Mouse (Mus musculus): Measurements from ENCODE around the gene Kctd11. TPM values are rescaled to one million over a fixed set of nuclear protein-coding genes. Genes with fewer than 3 reads are reported as not detected.
"Not testable (repeated sequence)": the region's sequence is repeated elsewhere in the genome, so short reads cannot be mapped to it uniquely, and the experiment has no call there.

Gene Kctd11
- 3.8 and 6.4 TPM in 2 replicates for polyA plus RNA-seq (2014; fragmentation: Nextera tagmentation; extraction: Ambion mirVana)

GRCm38 (mm10) chr11:69880853-69881603, at the start of gene Kctd11:
Gene Kctd11 (minus strand): TSS chr11:69881406.
- ATAC-seq (ENCODE audit: low FRiP score, low TSS enrichment), result peak; percentile 92
- no peaks in the 10 kb centered on the region for H3K27me3 ChIP-seq (ENCODE audit: control insufficient read depth, insufficient read depth, low read length)
- H3K9ac ChIP-seq (ENCODE audit: low read depth, low read length), result peak within 1 kb of the TSS; percentile 64
- no peaks in the 10 kb centered on the region for H3K36me3 ChIP-seq (ENCODE audit: control insufficient read depth, insufficient read depth, low read length)
- H3K27ac ChIP-seq (ENCODE audit: low read depth, low read length), result peak within 1 kb of the TSS; percentile 96
- peak within 1 kb of the TSS; percentile 81 for H3K4me2 ChIP-seq (replicated peaks; ENCODE audit: low read depth, low read length)
- peak within 1 kb of the TSS; percentile 40 for H3K4me3 ChIP-seq (ENCODE audit: low read length)
- WGBS, result under 1% methylated on average over 46 of the region's 46 CpGs
- peaks cover 29% of the 10 kb centered on the region for H3K4me1 ChIP-seq (ENCODE audit: control insufficient read depth, insufficient read depth, low read length)
- H3K9me3 ChIP-seq (ENCODE audit: control insufficient read depth, low read length), result no peaks in the 10 kb centered on the region

GRCm38 (mm10) chr11:69930176-69930575, 49.0 kb upstream of the Kctd11 start:
- not testable (repeated sequence) for H3K4me2 ChIP-seq (replicated peaks; ENCODE audit: low read depth, low read length); H3K4me1 ChIP-seq (ENCODE audit: control insufficient read depth, insufficient read depth, low read length); H3K27ac ChIP-seq (ENCODE audit: low read depth, low read length); H3K36me3 ChIP-seq (ENCODE audit: control insufficient read depth, insufficient read depth, low read length); H3K9me3 ChIP-seq (ENCODE audit: control insufficient read depth, low read length); H3K4me3 ChIP-seq (ENCODE audit: low read length); H3K27me3 ChIP-seq (ENCODE audit: control insufficient read depth, insufficient read depth, low read length); H3K9ac ChIP-seq (ENCODE audit: low read depth, low read length); ATAC-seq (ENCODE audit: low FRiP score, low TSS enrichment)
- WGBS, result 89% methylated on average over 8 of the region's 8 CpGs

- WGBS, result 82% methylated on average over 4 of the region's 4 CpGs
- Histone ChIP-seq H3K4me2 (replicated peaks; ENCODE audit: low read depth, low read length) (no peak overlapping the region), H3K4me3 (ENCODE audit: low read length) (no peak overlapping the region), H3K4me1 (ENCODE audit: control insufficient read depth, insufficient read depth, low read length) (peaks cover 5% of the 10 kb centered on the region; the same call in 1 of the 2 replicates), H3K9ac (ENCODE audit: low read depth, low read length) (no peak overlapping the region), H3K27ac (ENCODE audit: low read depth, low read length) (no peak overlapping the region), H3K9me3 (ENCODE audit: control insufficient read depth, low read length) (no peaks in the 10 kb centered on the region), H3K36me3 (ENCODE audit: control insufficient read depth, insufficient read depth, low read length) (no peaks in the 10 kb centered on the region), H3K27me3 (ENCODE audit: control insufficient read depth, insufficient read depth, low read length) (no peaks in the 10 kb centered on the region)
- ATAC-seq (ENCODE audit: low FRiP score, low TSS enrichment), result no peak
Observed at GRCm38 (mm10) chr11:69929712-69930111, 48.5 kb upstream of the Kctd11 start.

GRCm38 (mm10) chr11:69927501-69927900, 46.3 kb upstream of the Kctd11 start:
- Histone ChIP-seq H3K27me3 (ENCODE audit: control insufficient read depth, insufficient read depth, low read length) (no peaks in the 10 kb centered on the region), H3K36me3 (ENCODE audit: control insufficient read depth, insufficient read depth, low read length) (no peaks in the 10 kb centered on the region), H3K4me2 (replicated peaks; ENCODE audit: low read depth, low read length) (no peak overlapping the region), H3K4me1 (ENCODE audit: control insufficient read depth, insufficient read depth, low read length) (peaks cover 5% of the 10 kb centered on the region; the same call in 1 of the 2 replicates), H3K4me3 (ENCODE audit: low read length) (no peak overlapping the region), H3K9me3 (ENCODE audit: control insufficient read depth, low read length) (no peaks in the 10 kb centered on the region), H3K27ac (ENCODE audit: low read depth, low read length) (no peak overlapping the region), H3K9ac (ENCODE audit: low read depth, low read length) (no peak overlapping the region)
- 96% methylated on average over 2 of the region's 2 CpGs for WGBS
- no peak for ATAC-seq (ENCODE audit: low FRiP score, low TSS enrichment)

- H3K27ac ChIP-seq (ENCODE audit: low read depth, low read length), result 0 out of 2 replicates have a peak overlapping the region, but pooled peaks have one; percentile 98
- H3K4me1 ChIP-seq (ENCODE audit: control insufficient read depth, insufficient read depth, low read length), result peaks cover 11% of the 10 kb centered on the region
- 67% methylated on average over 3 of the region's 3 CpGs for WGBS
- H3K4me3 ChIP-seq (ENCODE audit: low read length), result no peak overlapping the region
- H3K36me3 ChIP-seq (ENCODE audit: control insufficient read depth, insufficient read depth, low read length), result peaks cover 16% of the 10 kb centered on the region
- H3K4me2 ChIP-seq (replicated peaks; ENCODE audit: low read depth, low read length), result no peak overlapping the region
- ATAC-seq (ENCODE audit: low FRiP score, low TSS enrichment), result no peak
- H3K27me3 ChIP-seq (ENCODE audit: control insufficient read depth, insufficient read depth, low read length), result no peaks in the 10 kb centered on the region
- no peaks in the 10 kb centered on the region for H3K9me3 ChIP-seq (ENCODE audit: control insufficient read depth, low read length)
- no peak overlapping the region for H3K9ac ChIP-seq (ENCODE audit: low read depth, low read length)
Observed at GRCm38 (mm10) chr11:69922796-69923195, 41.6 kb upstream of the Kctd11 start.

- ATAC-seq (ENCODE audit: low FRiP score, low TSS enrichment), result no peak
- H3K27ac ChIP-seq (ENCODE audit: low read depth, low read length), result peak overlapping the region; percentile 98
- peak overlapping the region; percentile 87 for H3K4me3 ChIP-seq (ENCODE audit: low read length)
- peak overlapping the region; percentile 56 for H3K4me2 ChIP-seq (replicated peaks; ENCODE audit: low read depth, low read length)
- WGBS, result 3% methylated on average over 12 of the region's 12 CpGs
- peaks cover 11% of the 10 kb centered on the region for H3K4me1 ChIP-seq (ENCODE audit: control insufficient read depth, insufficient read depth, low read length)
- H3K9me3 ChIP-seq (ENCODE audit: control insufficient read depth, low read length), result no peaks in the 10 kb centered on the region
- no peaks in the 10 kb centered on the region for H3K27me3 ChIP-seq (ENCODE audit: control insufficient read depth, insufficient read depth, low read length)
- H3K36me3 ChIP-seq (ENCODE audit: control insufficient read depth, insufficient read depth, low read length), result peaks cover 22% of the 10 kb centered on the region
- peak overlapping the region; percentile 59 for H3K9ac ChIP-seq (ENCODE audit: low read depth, low read length)
Observed at GRCm38 (mm10) chr11:69922012-69922756, 41.0 kb upstream of the Kctd11 start.

- ATAC-seq (ENCODE audit: low FRiP score, low TSS enrichment), result peak; percentile 97
- peak within 1 kb of the TSS; percentile 87 for H3K4me3 ChIP-seq (ENCODE audit: low read length)
- peak within 1 kb of the TSS; percentile 98 for H3K27ac ChIP-seq (ENCODE audit: low read depth, low read length)
- no peaks in the 10 kb centered on the region for H3K9me3 ChIP-seq (ENCODE audit: control insufficient read depth, low read length)
- H3K36me3 ChIP-seq (ENCODE audit: control insufficient read depth, insufficient read depth, low read length), result peaks cover 30% of the 10 kb centered on the region
- H3K27me3 ChIP-seq (ENCODE audit: control insufficient read depth, insufficient read depth, low read length), result no peaks in the 10 kb centered on the region
- under 1% methylated on average over 78 of the region's 78 CpGs for WGBS
- peaks cover 11% of the 10 kb centered on the region for H3K4me1 ChIP-seq (ENCODE audit: control insufficient read depth, insufficient read depth, low read length)
- H3K9ac ChIP-seq (ENCODE audit: low read depth, low read length), result peak within 1 kb of the TSS; percentile 98
- H3K4me2 ChIP-seq (replicated peaks; ENCODE audit: low read depth, low read length), result peak within 1 kb of the TSS; percentile 87
Observed at GRCm38 (mm10) chr11:69921114-69922011, 40.2 kb upstream of the Kctd11 start, which contains the start of gene Eif5a. Gene Eif5a (minus strand): TSS chr11:69921958.

GRCm38 (mm10) chr11:69920266-69921031, 39.2 kb upstream of the Kctd11 start:
- WGBS, result 1% methylated on average over 61 of the region's 65 CpGs
- H3K27me3 ChIP-seq (ENCODE audit: control insufficient read depth, insufficient read depth, low read length), result no peaks in the 10 kb centered on the region
- peak overlapping the region; percentile 87 for H3K4me3 ChIP-seq (ENCODE audit: low read length)
- peaks cover 17% of the 10 kb centered on the region for H3K4me1 ChIP-seq (ENCODE audit: control insufficient read depth, insufficient read depth, low read length)
- H3K9me3 ChIP-seq (ENCODE audit: control insufficient read depth, low read length), result no peaks in the 10 kb centered on the region
- peak overlapping the region; percentile 96 for H3K27ac ChIP-seq (ENCODE audit: low read depth, low read length)
- peak; percentile 40 for ATAC-seq (ENCODE audit: low FRiP score, low TSS enrichment)
- peak overlapping the region; percentile 87 for H3K4me2 ChIP-seq (replicated peaks; ENCODE audit: low read depth, low read length)
- H3K9ac ChIP-seq (ENCODE audit: low read depth, low read length), result peak overlapping the region; percentile 98
- peaks cover 39% of the 10 kb centered on the region for H3K36me3 ChIP-seq (ENCODE audit: control insufficient read depth, insufficient read depth, low read length)

Measured in kidney, embryonic 14.5 days (tissue).